Mouse (Mus musculus) c-Kit-positive CD71-positive TER-119-positive erythroid progenitor cells, embryonic 14.5 days (primary cell): Measurements from ENCODE around the gene Cldn34a.
"Not testable (repeated sequence)": the region's sequence is repeated elsewhere in the genome, so short reads cannot be mapped to it uniquely, and the experiment has no call there.

Source experiments
- DNase-seq: peaks from one replicate; pipeline ENCODE4 v3.0.0-alpha.2; 2013; ENCODE audit warnings: low spot score

Cldn34a gene

GRCm38 (mm10) chrX:152563034-152563433 lies at the start of gene Cldn34a:
TSS of gene Cldn34a (plus strand) at chrX:152563334.
- DNase-seq: no peak

- not testable (repeated sequence) for DNase-seq
Observed at GRCm38 (mm10) chrX:152518611-152519010, 44.5 kb upstream of the Cldn34a start.

DNA sequence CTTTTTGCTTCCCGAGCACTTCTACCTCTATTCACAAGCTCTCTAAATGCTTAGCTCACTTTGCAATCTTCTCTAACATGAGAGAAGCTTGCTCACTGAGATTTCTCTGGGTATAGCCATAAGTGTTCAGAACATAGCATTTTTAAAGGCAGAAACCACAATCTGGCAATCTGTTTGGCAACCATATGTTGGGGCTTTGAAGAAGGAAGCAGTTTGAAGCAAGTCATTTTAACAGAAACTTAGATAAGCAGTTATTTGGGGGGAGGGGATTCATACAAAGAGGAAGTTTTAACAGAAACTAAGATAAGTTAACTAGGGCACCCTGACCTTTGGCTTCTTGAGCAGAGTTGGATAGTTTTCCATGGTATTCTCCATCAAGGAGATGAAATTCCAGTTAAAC lies 17.4 kb upstream of the Cldn34a start:
- no peak for DNase-seq

GRCm38 (mm10) chrX:152548180-152548579 lies 15.0 kb upstream of the Cldn34a start:
- no peak for DNase-seq

DNA sequence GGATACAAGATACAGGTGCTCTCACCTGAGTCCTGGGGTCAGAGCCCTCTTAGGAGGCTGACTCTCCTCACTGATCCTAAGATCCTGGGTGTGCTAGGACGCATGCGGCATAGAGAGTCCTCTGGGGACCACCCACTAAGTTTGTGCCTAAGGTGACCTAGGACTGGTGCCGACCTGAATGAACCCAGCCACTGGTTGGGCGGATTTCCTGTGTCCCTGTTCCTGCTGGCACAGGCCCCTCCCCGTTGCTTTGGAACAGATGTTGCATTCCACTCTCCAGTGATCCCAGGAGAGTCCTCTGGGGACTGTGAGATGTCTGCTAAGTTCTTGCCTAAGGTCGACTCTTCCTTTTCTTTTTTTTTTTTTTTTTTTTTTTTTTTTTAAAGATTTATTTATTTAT lies 5.7 kb upstream of the Cldn34a start:
- no peak for DNase-seq
